Mouse (Mus musculus) MN1 (cell line): ENCODE results near the gene Gm20795.
"Not testable (repeated sequence)": the region's sequence is repeated elsewhere in the genome, so short reads cannot be mapped to it uniquely, and the experiment has no call there.

Experiments
- DNase-seq: peaks from one replicate; pipeline ENCODE4 v3.0.0-alpha.2; 2016; ENCODE audit warnings: low spot score

Gm20795 gene

GRCm38 (mm10) chrY:40804614-40805013 lies at the start of gene Gm20795:
Gm20795 (plus strand) TSS chrY:40804914.
- not testable (repeated sequence) for DNase-seq

DNA sequence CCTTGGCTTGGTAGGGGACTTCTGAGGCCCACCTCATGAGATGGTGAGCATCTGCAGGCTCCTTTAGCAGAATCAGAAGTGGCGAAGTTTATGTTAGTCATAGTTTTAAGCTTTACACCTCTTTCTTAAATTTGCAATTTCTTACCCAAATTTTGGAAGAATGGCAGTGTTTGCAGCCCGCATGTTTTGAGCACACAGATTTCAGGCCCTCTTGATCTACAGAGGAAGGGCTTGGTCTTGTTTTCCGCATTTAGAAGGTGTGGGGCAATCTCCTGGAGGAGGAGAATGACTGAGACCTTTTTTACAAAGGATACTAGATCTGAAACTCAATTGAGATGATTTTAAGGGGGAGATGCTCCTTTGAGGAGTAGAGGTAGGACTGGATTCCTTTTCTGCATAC lies 29.0 kb upstream of the Gm20795 start, which contains the start of gene Gm21797:
Gene Gm21797, minus strand, starts transcription at position 101 of the 400 bp plus-strand sequence.
- DNase-seq: not testable (repeated sequence)
